Comparison of ENCODE assay signal across 14 mouse cellular contexts in the genomic region with DNA sequence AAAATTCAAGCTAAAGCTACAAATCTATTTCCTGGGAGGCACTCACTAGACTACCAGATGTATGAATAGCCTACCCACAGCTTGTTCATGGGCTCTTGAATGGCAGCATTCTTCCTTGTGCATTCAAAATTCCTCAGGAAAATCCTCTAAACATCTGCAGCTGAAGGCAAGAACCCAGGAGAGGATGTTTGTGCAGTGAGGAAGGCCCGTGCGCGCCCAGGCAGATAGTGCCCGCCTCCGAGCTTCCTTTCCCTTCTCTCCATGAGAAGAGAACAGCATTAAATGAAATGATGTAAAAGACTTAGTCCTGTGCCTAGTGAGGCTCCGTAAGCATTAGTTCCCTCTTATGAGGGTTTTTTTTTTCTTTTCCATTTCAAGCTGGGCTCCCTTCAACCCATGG. TPM values are rescaled to one million over a fixed set of nuclear protein-coding genes. Genes with fewer than 3 reads are reported as not detected.
DNase-seq lines count a peak whose midpoint lies in the region; ATAC-seq lines count a peak whose summit lies in the region.
"Had no signal": no experiment of that assay in that cellular context is flagged by ENCODE, and none has a peak within 500 bp of the region (broad histone marks: within the 10 kb centered on the region; RNA-seq: fewer than 3 reads in every experiment).

No protein-coding gene starts in this region.

- H3K36me3 ChIP-seq in heart, embryonic 15.5 days = no peaks in the 10 kb centered on the region
- no peaks in the 10 kb centered on the region for H3K36me3 ChIP-seq in liver, embryonic 11.5 days (ENCODE audit: control insufficient read depth, insufficient read depth, low read length)
- no peaks in the 10 kb centered on the region for H3K36me3 ChIP-seq in liver, embryonic 12.5 days
- no peaks in the 10 kb centered on the region for H3K36me3 ChIP-seq in embryonic facial prominence, embryonic 13.5 days
- no peaks in the 10 kb centered on the region for H3K36me3 ChIP-seq in limb, embryonic 10.5 days
- H3K36me3 ChIP-seq: neural tube, embryonic 15.5 days; stomach, embryonic 15.5 days had no signal

- H3K9ac ChIP-seq in heart, embryonic 15.5 days = no peak overlapping the region
- no peak overlapping the region for H3K9ac ChIP-seq in liver, embryonic 11.5 days (ENCODE audit: low read depth, low read length)
- no peak overlapping the region for H3K9ac ChIP-seq in liver, embryonic 12.5 days
- no peak overlapping the region for H3K9ac ChIP-seq in embryonic facial prominence, embryonic 13.5 days
- H3K9ac ChIP-seq: neural tube, embryonic 15.5 days; stomach, embryonic 15.5 days had no signal

- no peak overlapping the region for H3K4me3 ChIP-seq in heart, embryonic 15.5 days
- no peak overlapping the region for H3K4me3 ChIP-seq in liver, embryonic 11.5 days (ENCODE audit: low read depth, low read length)
- H3K4me3 ChIP-seq in liver, embryonic 12.5 days = no peak overlapping the region
- no peak overlapping the region for H3K4me3 ChIP-seq in embryonic facial prominence, embryonic 13.5 days
- no peak overlapping the region for H3K4me3 ChIP-seq in limb, embryonic 10.5 days
- H3K4me3 ChIP-seq: neural tube, embryonic 15.5 days; stomach, embryonic 15.5 days had no signal

- 57% methylated on average over 6 of the region's 6 CpGs for WGBS in heart, embryonic 15.5 days
- WGBS in liver, embryonic 11.5 days = 81% methylated on average over 6 of the region's 6 CpGs
- WGBS in liver, embryonic 12.5 days (ENCODE audit: insufficient replicate concordance) = 74% methylated on average over 6 of the region's 6 CpGs
- 40% methylated on average over 6 of the region's 6 CpGs for WGBS in embryonic facial prominence, embryonic 13.5 days
- 84% methylated on average over 6 of the region's 6 CpGs for WGBS in limb, embryonic 10.5 days

- peaks cover 26% of the 10 kb centered on the region for H3K4me1 ChIP-seq in heart, embryonic 15.5 days (replicated peaks)
- H3K4me1 ChIP-seq in liver, embryonic 11.5 days (replicated peaks; ENCODE audit: control insufficient read depth, insufficient read depth, low read length) = no peaks in the 10 kb centered on the region
- H3K4me1 ChIP-seq in liver, embryonic 12.5 days = no peaks in the 10 kb centered on the region
- peaks cover 24% of the 10 kb centered on the region for H3K4me1 ChIP-seq in embryonic facial prominence, embryonic 13.5 days
- H3K4me1 ChIP-seq in limb, embryonic 10.5 days = peaks cover 6% of the 10 kb centered on the region; the same call in 1 of the 2 replicates
- H3K4me1 ChIP-seq: neural tube, embryonic 15.5 days; stomach, embryonic 15.5 days had no signal

- no peak for DNase-seq in heart, adult 18-20 months
- DNase-seq in liver, embryonic 11.5 days (ENCODE audit: low spot score) = peak; percentile 20
- no peak for DNase-seq in limb, embryonic 10.5 days (ENCODE audit: low spot score)
- DNase-seq in frontal cortex, adult 2 months (ENCODE audit: extremely low spot score in 1 of 2, low spot score in 1 of 2) = no peak
- DNase-seq: thymus, postnatal 4 days had no signal

- H3K9me3 ChIP-seq in heart, embryonic 15.5 days (replicated peaks) = no peaks in the 10 kb centered on the region
- no peaks in the 10 kb centered on the region for H3K9me3 ChIP-seq in liver, embryonic 11.5 days (ENCODE audit: control insufficient read depth, low read length)
- no peaks in the 10 kb centered on the region for H3K9me3 ChIP-seq in liver, embryonic 12.5 days (replicated peaks)
- H3K9me3 ChIP-seq in embryonic facial prominence, embryonic 13.5 days = no peaks in the 10 kb centered on the region
- H3K9me3 ChIP-seq in limb, embryonic 10.5 days (replicated peaks) = no peaks in the 10 kb centered on the region
- H3K9me3 ChIP-seq: neural tube, embryonic 15.5 days; stomach, embryonic 15.5 days had no signal

- no peak overlapping the region for H3K4me2 ChIP-seq in heart, embryonic 15.5 days
- no peak overlapping the region for H3K4me2 ChIP-seq in liver, embryonic 11.5 days
- H3K4me2 ChIP-seq in liver, embryonic 12.5 days = no peak overlapping the region
- H3K4me2 ChIP-seq in embryonic facial prominence, embryonic 13.5 days = no peak overlapping the region
- H3K4me2 ChIP-seq: neural tube, embryonic 15.5 days; stomach, embryonic 15.5 days had no signal

- peak overlapping the region; percentile 74 for H3K27ac ChIP-seq in heart, embryonic 15.5 days
- H3K27ac ChIP-seq in liver, embryonic 11.5 days (ENCODE audit: low read depth, low read length) = no peak overlapping the region
- no peak overlapping the region for H3K27ac ChIP-seq in liver, embryonic 12.5 days
- peak overlapping the region; percentile 83 for H3K27ac ChIP-seq in embryonic facial prominence, embryonic 13.5 days
- H3K27ac ChIP-seq in limb, embryonic 10.5 days = peak overlapping the region; percentile 40; the same call in 1 of the 2 replicates
- H3K27ac ChIP-seq: neural tube, embryonic 15.5 days; stomach, embryonic 15.5 days had no signal

- no peak for ATAC-seq in heart, embryonic 15.5 days (replicated peaks; ENCODE audit: insufficient number of reproducible peaks, insufficient read depth, low FRiP score, low read depth)
- ATAC-seq in liver, embryonic 11.5 days (replicated peaks; ENCODE audit: low FRiP score) = no peak
- no peak for ATAC-seq in liver, embryonic 12.5 days
- no peak for ATAC-seq in embryonic facial prominence, embryonic 13.5 days (ENCODE audit: insufficient number of reproducible peaks, insufficient read depth, low FRiP score, low TSS enrichment, low read depth)
- ATAC-seq in megakaryocyte, adult 5-6 weeks (ENCODE audit: poor library complexity, severe bottlenecking) = no peak
- ATAC-seq: inflammation-experienced regulatory T-cells, adult 6 months had no signal

- no peaks in the 10 kb centered on the region for H3K27me3 ChIP-seq in heart, embryonic 15.5 days
- no peaks in the 10 kb centered on the region for H3K27me3 ChIP-seq in liver, embryonic 11.5 days (replicated peaks; ENCODE audit: control insufficient read depth, insufficient read depth, low read length)
- no peaks in the 10 kb centered on the region for H3K27me3 ChIP-seq in liver, embryonic 12.5 days (replicated peaks)
- no peaks in the 10 kb centered on the region for H3K27me3 ChIP-seq in embryonic facial prominence, embryonic 13.5 days
- no peaks in the 10 kb centered on the region for H3K27me3 ChIP-seq in limb, embryonic 10.5 days (ENCODE audit: low read depth, poor library complexity, severe bottlenecking)
- H3K27me3 ChIP-seq: CH12.LX; neural tube, embryonic 15.5 days; stomach, embryonic 15.5 days had no signal

RNA-seq across cellular contexts. Expression of gene Cald1, which starts 24.6 kb away (rescaled TPM):
- polyA plus RNA-seq in heart, embryonic 15.5 days (2015; fragmentation: Nextera tagmentation; extraction: Ambion mirVana) = 164 TPM in 2 replicates
- total RNA-seq in heart, adult 18-20 months (2021) = 10 to 100 TPM; 48.0 to 48.9 TPM
- 120 and 134 TPM in 2 replicates for polyA plus RNA-seq in liver, embryonic 11.5 days (2014; fragmentation: Nextera tagmentation; extraction: Ambion mirVana)
- polyA plus RNA-seq in liver, embryonic 12.5 days (2016; fragmentation: Nextera tagmentation; extraction: Ambion mirVana) = 76.2 and 80.2 TPM in 2 replicates
- 432 and 463 TPM in 2 replicates for polyA plus RNA-seq in embryonic facial prominence, embryonic 13.5 days (2015; fragmentation: Nextera tagmentation; extraction: Ambion mirVana)
- 89.4 and 131 TPM in 2 replicates for polyA plus RNA-seq in limb, embryonic 10.5 days (2016; fragmentation: Nextera tagmentation; extraction: Ambion mirVana)
- polyA plus RNA-seq in frontal cortex, adult 2 months (2012; rRNA removed) = 21.9 and 31.0 TPM in 2 replicates
- 0.09 and 0.47 TPM in 2 replicates for total RNA-seq in megakaryocyte, adult 5-6 weeks (2015)
- 0.08 TPM in 1 of 2 replicates, not detected in the other for total RNA-seq in megakaryocyte, adult 5-6 weeks (2017)
- total RNA-seq: common myeloid progenitor, adult 5-6 weeks had no signal

Comparison
In these comparisons a context has a peak if more than half of its experiments do, and no peak if none do; other contexts are left out.
1. H3K27ac ChIP-seq: peak in heart, embryonic 15.5 days (single experiment), embryonic facial prominence, embryonic 13.5 days (single experiment) and limb, embryonic 10.5 days (single experiment); none in liver, embryonic 11.5 days (single experiment) and liver, embryonic 12.5 days (single experiment).